Mouse (Mus musculus): ENCODE measurements around the gene Trim15.

Gene Trim15

DNA sequence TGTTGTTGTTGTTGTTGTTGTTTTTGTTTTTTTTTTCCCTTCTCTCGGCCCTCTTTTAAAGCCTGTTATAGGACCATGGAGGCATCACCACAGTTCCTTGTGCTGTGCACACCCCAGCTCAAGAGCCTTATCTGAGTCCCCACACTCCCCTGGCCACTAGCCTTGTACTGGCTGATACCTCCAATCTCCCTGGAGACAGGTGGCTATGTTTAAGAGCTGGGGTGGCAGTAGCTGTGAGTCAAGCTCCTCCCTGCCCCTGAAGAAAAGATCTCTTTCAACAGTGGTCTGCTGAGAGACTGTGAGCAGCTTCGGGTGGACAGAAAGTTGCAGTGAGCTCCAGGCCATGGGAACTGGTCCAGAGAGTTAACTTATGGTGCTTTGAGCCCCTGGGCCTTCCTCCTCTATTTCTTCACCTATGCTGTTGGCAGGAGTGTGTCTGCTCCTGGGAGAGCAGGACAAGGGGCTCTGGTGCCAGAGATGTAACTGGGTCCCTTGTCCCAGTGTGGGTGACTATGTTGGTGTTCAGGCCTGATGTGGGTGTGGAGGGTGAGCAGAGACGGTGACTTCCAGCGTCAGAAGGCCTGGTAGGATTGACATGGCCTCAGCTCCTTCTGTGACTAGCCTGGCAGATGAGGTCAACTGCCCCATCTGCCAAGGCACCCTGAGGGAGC lies 2.4 kb upstream of the Trim15 start, which contains the start of gene Trim10:
Gene Trim10, plus strand, starts transcription at position 291 of the 671 bp plus-strand sequence.
- no peak for DNase-seq

DNA sequence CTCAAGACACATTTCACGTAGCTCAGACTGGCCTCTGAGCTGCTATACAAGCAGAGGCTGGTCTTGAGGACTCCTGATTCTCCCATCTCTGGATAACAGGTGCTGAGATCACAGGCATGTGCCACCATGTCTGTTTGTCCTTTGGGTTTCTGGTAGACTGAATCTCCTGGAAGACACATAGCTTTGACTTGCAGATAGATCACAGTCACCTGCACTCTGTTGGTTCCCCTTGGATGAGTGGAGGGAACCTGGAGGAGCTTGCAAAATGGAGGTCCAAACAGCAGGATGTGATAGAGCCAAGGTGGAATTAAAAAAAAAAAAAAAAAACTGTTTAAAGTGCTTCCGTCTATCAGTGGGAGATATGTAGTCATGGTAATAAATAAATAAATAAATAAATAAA lies 1.8 kb upstream of the Trim15 start:
- DNase-seq = no peak

DNA sequence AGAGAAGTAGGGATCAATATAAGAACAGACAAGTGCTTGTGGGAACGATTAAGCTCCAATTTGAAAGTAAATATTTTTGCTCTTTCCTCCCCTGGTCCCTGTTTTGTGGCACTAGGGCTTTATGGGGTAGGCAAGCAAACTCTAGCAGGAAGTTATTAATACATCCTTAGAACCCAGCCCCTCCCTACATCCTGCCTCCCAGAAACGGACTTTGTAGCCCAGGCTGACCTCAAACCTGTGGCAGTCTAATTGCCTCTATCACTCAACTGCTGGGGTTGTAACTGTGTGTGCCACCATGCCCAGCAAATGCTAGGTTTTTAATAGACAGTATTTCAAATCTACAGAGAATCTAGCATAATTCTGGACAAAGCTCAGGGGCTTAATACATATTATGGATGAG lies 5.3 kb downstream of the Trim15 start:
- DNase-seq = no peak

DNA sequence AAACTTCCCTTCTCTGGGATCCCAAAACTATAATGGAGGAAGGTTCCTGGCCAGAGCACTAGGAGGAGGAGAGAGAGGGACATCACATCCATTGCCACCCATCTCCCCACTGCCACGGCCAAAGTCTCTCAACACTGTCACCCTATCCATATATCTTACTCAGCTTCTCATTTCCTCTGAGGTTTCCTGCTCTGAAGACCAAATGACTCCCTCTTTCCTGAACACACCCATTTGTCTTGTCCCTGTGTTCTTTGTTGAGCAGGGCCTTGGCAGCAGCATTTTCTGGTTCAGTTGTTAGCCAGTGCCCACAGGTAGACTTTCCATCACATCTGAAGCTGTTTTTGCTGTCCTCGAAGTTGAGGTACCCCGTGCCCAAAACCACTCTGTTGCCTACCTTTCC lies 8.8 kb downstream of the Trim15 start:
- DNase-seq = no peak

DNA sequence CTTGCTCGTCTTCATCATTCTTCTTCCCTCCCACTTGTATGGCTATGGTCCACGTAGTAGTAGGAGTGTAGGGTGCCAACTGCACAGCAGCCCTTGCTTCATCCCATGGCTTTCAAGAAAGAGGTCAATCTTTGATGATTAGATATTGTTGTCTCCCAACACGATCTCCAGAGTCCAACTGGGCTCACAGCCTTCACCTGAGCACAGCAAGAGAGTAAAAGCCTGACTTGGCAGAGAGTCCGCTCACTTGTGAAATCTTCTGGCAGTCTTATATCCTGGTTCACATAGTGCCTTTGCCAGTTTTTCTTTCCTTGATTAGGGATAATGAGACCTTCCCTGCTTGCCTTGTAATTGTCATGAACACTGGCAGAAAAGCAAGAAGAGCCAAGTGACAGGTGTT lies 10.8 kb downstream of the Trim15 start:
- no peak for DNase-seq

DNA sequence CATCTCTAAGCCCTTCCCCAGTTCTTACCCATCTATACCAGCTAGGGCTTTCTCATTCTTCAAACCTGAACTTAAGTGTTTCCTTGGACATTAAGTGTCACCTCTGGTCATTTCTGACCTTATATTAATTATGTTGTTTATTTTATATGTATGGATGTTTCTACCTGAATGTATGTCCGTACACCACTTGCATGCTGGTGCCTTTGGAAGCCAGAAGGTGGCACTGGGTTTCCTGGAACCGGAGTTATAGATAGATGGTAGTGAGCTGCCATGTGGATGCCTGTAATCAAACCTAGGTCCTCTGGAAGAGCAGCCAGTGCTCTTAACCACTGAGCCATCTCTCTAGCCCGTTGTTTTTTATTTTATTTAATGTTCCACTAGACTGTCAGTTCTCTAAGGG lies 11.5 kb downstream of the Trim15 start:
- no peak for DNase-seq

DNA sequence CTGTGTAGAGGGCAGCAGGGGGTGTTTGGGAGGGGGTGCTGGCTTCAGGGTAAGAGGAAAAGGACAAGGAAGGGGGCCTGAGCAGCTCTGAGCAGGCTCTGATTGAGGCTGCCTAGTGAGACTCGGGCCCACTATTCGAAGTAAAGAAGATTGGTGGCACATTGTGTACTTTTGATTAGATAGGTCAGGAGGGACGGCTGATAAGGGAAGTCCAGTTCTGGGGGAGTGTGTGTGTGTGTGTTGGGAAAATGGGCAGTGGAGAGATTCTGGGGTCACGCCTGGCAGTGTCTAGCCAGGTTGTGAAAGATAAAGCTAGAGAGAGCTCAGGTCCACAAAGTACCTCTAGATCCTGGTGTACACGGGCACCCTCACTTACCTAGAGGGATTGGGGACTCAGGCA lies 15.4 kb downstream of the Trim15 start:
- no peak for DNase-seq

DNA sequence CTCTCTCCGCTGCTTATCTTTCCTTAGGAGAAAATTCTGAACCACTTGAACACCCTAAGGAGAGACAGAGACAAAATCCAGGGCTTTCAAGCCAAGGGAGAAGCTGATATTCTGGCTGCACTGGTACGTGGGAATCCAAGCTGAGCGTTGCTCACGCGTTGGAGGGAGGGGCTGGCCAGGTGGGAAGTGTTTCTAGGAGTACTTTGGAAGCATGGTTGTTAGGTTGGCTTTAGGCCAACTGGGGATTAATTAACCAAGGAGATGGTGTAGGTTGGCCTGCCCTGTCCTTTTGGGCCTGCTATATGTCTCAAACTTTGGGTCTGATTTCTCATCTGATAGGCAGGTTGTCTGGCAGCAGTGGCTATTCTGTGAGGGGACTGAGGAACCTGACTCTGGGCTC lies 15.8 kb downstream of the Trim15 start:
- no peak for DNase-seq

DNA sequence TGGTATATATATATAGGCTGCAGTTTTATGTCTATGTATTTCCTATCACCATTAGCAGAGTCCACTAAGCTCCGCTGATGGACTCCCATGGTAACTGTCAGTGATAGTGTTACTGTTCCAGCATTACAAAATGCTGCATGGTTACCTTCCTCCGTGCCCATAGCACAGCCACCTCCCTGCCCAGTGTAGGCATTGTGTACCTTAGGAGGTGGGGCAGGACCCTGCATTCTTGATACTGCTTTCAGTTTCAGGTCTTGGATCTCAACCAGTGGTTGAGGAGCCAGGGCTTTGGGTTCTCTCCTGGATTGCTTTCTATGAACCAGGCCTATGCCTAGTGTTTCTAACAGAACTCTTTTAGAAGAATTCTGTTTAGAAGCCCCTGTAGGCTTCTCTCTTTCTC lies 17.0 kb downstream of the Trim15 start:
- no peak for DNase-seq

DNA sequence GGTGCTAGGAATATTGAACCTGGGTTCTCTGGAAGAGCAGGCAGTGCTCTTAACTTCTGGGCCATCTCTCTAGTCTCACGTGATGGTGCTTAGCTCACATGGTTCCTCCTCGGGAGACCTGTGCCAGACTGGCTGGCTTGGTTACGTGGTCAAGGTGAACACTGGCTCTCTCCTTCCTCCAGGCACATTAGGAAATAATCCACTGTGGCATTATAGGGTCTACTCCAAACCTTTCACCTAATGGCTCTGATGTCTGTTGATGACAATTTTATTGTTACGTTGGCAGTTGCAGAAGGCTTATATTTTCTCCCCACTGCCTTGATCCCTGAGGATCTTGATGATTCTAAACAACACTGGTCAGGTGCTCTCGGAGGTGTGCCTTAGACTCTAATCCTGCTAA lies 18.1 kb downstream of the Trim15 start:
- no peak for DNase-seq

DNA sequence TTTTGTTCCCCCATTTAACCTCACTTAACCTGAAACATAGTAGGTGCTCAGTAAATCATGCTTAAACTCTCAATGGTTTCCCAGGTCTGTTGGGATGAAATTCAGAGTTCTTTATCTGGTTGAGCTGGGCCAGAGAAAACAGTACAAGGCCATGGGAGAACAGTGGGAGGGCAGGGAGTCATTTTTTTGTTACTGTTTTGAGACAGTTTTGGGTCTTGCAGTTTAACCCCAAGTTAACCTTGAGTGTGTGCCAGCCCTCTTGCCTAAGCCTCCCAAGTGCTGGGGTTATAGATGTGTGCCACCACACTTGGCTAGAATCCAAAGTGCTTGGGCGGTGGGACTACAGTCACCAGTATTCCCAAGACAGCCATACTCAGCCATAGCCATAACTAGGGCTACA lies 22.3 kb downstream of the Trim15 start:
- DNase-seq = no peak

DNA sequence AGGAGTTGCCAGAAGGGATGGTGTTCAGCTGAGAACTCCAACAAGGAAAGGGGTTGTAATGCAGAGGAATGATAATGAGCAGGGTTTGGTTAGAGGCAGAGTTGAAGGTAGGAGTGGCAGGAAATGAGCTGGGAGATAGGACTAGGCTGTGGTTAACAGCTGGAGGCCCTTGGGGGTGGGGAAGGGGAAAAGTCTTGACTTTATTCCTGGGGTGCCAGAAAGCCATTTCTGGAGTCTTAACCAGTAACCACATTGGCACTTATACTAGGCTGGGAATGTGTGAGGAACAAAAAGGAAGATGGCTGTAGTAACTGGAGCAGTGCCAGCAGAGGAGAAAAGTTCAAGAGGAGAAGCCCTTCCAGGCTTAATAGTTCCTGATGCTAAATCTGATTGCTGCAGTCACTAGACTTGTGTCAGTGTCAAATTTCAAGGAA lies 22.7 kb downstream of the Trim15 start:
- no peak for DNase-seq

DNA sequence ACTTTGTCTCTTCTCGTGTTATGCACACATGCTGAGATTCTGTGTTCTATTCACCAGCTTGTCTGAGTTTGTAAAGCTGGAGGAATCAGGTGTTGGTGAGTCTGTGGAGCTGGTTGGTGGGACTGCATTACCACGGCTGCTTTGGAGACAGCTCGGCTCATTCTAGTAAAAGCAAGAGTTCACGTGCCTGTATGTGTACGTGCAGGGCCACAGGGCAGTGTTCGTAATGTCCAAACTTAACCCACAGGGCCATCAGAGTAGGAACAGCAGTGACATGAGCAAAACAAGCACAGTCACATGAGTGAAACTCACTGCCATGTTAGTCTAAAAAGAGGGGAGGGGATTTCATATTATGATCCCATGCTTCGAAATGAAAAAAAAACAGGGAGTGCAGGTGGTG lies 23.3 kb downstream of the Trim15 start:
- no peak for DNase-seq

DNA sequence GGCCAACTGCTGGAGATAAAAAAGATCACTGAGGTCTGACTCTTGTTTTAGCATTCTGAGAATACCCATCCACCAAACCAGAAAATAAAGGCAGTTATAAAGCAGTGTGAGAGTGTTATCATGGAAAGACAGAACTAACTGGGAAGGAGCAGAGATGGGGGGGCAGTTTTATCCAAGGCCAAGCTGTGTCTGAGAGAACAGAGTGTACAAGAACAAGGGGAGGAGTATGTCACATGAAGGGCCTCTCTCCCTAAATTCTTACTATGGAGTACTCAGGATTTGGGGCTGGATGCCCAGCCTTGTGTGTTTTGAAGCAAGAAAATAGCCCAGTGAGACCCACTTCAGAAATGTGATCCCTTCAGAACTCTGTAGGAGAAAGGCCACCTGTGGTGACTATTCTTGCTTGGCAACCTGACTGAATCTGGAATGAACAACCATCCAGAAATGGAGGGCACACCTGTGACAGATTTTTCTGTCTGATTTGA lies 26.0 kb downstream of the Trim15 start:
- DNase-seq = no peak

DNA sequence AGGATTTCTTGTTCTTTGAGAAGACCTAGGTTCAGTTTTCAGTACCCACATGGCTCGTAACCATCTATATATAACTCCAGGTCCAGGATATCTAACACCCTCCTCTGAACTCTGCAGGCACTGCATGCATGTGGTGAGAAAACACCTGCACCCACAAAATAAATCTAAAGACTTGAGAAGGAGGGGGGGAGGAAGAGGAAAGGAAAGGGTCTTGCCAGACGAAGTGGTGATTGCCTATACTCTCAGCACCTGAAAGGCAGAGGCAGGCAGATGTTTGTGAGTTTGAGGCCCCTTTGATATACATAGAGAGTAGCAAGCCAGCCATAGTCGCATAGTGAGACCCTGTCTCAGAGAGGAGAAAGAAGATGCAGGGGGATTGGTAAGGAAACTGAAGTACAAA lies 27.1 kb downstream of the Trim15 start:
- DNase-seq = no peak

DNA sequence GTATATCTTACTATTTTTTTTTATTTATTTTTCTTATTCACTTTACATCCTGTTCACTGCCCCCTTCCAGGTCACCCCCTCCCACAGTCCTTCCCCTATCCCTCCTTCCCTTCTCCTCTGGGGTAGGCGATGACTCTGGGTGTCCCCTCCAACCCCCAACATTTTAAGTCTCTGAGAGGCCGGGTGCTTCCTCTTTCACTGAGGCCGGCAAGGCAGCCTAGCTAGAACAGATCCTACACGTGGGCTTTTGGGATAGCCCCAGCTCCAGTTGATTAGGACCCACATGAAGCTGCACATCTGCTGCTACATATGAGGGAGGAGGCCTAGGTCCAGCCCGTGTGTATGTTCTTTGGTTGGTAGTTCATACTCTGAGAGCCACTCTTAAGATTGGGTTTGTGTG lies 28.0 kb downstream of the Trim15 start:
- DNase-seq = no peak

DNA sequence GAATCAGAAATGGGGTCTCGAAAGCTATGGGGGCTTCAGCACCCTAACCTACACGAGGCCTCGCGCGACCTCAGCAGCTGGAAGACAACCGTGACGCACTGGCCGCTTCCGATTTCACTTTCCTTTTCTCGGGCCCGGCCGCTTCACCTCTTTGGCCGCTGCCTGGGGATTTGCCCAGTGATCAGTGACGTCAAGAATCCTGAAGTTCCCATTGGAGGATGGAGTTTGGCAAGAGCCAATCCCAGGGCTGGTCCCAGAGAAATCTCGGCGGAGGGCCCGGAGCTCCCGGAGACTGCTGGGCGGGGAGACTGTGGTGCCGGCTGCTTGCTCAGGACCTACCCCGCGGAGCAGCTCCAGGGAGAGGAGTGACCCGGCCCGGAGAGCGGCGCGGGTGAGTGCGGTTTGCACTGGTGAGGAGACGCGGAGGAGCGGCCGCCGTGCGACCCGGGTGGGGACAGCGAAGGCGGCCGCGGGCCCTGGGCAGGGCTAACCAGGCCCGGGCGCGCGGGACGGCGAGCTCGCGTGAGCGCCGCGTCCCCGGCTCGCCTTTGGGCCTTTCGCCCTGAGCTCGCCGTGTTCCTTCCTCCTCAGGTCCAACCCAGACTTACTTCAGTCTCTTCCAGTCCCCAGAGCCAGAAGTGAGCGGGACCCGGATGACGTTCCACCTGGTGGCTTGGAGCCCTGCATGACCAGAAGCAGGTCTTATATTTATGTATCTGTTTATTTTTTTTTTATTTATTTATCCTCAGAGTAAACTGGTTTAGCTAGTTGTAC lies 29.9 kb downstream of the Trim15 start, which contains the start of gene Trim26:
Gene Trim26, plus strand, starts transcription at position 261 of the 774 bp plus-strand sequence.
- peak; percentile 99 for DNase-seq

DNA sequence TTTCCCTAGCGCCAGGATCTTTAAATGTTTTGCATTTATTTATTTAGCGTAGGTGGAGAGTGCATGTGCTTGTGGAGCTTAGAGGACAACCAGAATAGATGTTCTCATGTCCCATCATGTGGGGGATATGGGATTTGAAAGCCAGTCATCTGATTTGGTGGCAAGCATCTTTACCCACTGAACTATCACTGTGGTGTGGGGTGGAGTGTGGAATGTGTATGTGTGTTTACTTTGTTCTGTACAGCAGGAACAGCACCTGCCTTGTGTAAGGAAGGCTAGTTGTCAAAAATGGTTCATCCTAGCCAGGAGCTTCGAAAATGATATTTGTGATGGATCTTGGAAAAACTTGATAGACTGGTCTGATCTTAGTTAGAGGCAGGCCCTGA lies 30.6 kb downstream of the Trim15 start:
- peak; percentile 12 for DNase-seq

DNA sequence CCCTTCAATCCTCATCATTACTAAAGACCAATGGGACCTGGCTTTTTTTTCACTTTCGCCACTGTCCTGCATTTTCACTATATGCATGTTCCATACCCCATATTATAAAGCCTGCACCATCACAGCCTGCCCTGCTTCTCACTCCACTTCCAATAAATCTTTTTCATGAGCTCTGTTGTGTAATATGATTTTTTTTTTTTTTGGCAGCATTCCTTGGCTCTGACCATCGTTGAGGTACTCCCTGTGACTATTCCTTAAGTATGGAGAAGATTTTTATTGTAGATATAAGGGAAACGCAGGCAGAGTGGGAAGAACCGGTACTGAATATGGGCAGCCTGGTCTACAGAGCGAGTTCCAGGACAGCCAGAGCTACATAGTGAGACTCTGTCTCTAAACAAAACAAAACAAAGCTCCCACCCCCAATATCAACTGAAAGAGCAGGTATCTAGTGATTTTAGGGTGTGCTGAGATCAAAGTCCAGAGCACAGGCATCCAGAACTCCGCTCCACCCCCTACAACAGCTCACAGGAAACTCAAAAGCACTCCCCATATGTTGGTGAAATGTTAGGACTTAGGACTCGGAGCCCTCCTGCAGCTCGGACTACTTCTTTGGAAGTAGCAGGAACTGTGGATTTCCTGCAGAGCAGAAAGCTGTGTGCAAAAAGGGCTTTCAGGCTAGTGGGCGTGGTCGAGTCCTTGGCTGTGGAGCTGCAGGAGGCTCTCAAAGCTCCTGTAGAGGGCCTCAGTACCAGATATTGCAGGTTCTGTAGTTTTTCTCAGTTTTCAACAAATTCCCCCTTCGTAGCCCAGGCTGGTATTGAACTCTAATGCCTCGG lies 31.2 kb downstream of the Trim15 start:
- DNase-seq = peak; percentile 60

DNA sequence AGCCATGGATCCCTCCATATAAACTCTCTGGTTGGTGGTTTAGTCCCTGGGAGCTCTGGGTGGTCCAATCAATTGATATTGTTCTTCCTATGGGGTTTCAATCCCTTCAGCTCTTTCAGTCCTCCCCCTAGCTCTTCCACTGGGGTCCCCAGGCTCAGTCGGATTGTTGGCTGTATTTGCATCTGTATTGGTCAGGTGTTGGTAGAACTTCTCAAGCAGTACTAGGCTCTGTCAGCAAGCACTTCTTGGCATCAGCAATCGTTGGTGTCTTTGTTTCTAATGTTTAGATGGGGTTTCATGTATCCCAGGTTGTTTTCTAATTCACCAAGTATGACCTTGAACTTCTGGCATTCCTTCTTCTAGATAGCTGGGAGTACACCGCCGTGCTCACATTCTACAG lies 34.3 kb downstream of the Trim15 start:
- DNase-seq = no peak

DNA sequence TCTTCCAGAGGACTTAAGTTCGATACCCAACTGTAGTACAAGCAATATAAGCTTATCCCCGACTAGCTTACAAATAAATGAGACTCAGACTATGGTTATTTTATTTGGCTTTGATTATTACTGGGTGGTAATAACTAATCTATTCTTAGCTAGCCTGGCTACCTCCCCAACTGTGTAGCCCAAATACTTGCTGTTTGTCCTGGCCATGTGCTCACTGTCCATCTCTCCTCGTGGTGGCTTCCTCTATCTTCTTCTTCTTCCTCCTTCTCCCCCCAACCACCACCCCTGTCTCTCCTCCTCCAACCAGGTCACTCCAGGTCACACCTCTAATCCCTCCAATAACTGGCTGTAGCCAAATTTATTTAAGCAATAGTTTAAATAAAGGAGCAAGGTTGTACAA lies 36.5 kb downstream of the Trim15 start:
- DNase-seq = no peak

DNA sequence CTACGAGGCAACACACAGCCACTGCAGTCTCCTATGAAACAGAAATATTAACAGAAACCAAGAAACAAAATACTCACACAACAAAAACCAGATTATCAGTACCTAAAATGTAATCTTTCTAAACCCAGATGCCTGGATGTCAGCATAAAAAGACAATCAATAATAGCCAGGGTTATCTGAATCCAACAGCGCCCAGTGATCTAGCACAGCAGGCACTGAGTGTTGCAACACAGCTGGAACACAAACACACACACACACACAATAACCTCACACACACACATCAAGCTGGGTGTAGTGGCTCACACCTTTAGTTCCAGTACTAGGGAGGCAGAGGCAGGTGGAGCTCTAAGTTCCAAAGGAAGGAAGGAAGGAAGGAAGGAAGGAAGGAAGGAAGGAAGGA lies 38.5 kb downstream of the Trim15 start:
- no peak for DNase-seq

DNA sequence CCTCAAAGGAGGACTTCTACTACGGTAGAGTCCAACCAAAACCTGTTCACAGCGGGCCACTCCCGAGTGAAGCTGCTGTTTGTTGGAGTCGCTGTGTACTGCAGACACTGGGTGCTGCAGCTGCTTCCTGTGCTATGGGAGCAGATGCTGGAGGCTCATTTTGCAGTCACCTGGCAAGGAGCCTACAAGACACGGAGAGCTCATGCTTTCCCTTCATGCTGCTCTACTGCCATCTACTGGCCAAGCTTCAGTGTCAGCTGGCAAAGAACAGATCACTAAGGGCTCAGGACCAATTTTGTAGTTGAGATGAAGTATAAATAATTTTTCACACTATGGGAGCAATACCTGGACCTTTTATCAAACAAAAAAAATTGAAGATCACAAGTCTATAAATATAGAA lies 41.0 kb downstream of the Trim15 start:
- DNase-seq = peak; percentile 92

DNA sequence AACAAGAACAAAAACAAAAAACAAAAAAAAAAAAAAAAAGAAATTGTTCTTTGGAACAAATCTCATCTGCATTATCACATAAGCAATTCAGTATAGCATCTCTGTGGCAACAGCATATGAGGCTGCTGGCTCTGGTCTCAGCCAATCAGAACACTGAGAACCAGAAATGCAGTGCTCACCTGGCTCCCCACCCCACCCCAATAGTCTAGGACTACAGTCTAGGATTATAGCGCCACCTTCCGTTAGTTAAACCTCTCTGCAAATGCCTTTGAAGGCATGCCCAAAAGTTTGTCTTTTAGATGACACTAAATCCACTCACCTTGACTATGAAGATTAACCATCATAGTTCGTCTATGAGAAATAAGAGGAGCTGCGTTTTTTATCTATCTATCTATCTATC lies 41.5 kb downstream of the Trim15 start:
- no peak for DNase-seq

All from lung, postnatal 14 days (tissue).